Mouse (Mus musculus): ENCODE data around the gene Macrod2.

Macrod2 gene

GRCm38 (mm10) chr2:141505451-141505850, 1110.3 kb downstream of the Macrod2 start:
- no peak for DNase-seq (ENCODE audit: low spot score)

- DNase-seq (ENCODE audit: low spot score): no peak
Observed at GRCm38 (mm10) chr2:141507929-141508897, 1113.1 kb downstream of the Macrod2 start.

GRCm38 (mm10) chr2:141514976-141515375, 1119.9 kb downstream of the Macrod2 start:
- DNase-seq (ENCODE audit: low spot score): no peak

GRCm38 (mm10) chr2:141522081-141522480, 1127.0 kb downstream of the Macrod2 start:
- DNase-seq (ENCODE audit: low spot score): no peak

GRCm38 (mm10) chr2:141545877-141546276, 1150.8 kb downstream of the Macrod2 start:
- DNase-seq (ENCODE audit: low spot score): no peak

- DNase-seq (ENCODE audit: low spot score): no peak
Observed at GRCm38 (mm10) chr2:141551701-141552100, 1156.6 kb downstream of the Macrod2 start.

- DNase-seq (ENCODE audit: low spot score): no peak
Observed at GRCm38 (mm10) chr2:141556747-141557146, 1161.6 kb downstream of the Macrod2 start.

GRCm38 (mm10) chr2:141558242-141558827, 1163.2 kb downstream of the Macrod2 start:
- DNase-seq (ENCODE audit: low spot score): no peak

- no peak for DNase-seq (ENCODE audit: low spot score)
Observed at GRCm38 (mm10) chr2:141565986-141566385, 1170.9 kb downstream of the Macrod2 start.

GRCm38 (mm10) chr2:141571360-141571759, 1176.3 kb downstream of the Macrod2 start:
- no peak for DNase-seq (ENCODE audit: low spot score)

- DNase-seq (ENCODE audit: low spot score): no peak
Observed at GRCm38 (mm10) chr2:141578206-141578605, 1183.1 kb downstream of the Macrod2 start.

- DNase-seq (ENCODE audit: low spot score): no peak
Observed at GRCm38 (mm10) chr2:141582431-141582830, 1187.3 kb downstream of the Macrod2 start.

GRCm38 (mm10) chr2:141582933-141583332, 1187.8 kb downstream of the Macrod2 start:
- DNase-seq (ENCODE audit: low spot score): no peak

- DNase-seq (ENCODE audit: low spot score): no peak
Observed at GRCm38 (mm10) chr2:141587290-141587689, 1192.2 kb downstream of the Macrod2 start.

GRCm38 (mm10) chr2:141591326-141591725, 1196.2 kb downstream of the Macrod2 start:
- no peak for DNase-seq (ENCODE audit: low spot score)

- DNase-seq (ENCODE audit: low spot score): no peak
Observed at GRCm38 (mm10) chr2:141594811-141595210, 1199.7 kb downstream of the Macrod2 start.

GRCm38 (mm10) chr2:141617721-141618120, 1222.6 kb downstream of the Macrod2 start:
- DNase-seq (ENCODE audit: low spot score): no peak

GRCm38 (mm10) chr2:141618257-141618656, 1223.1 kb downstream of the Macrod2 start:
- DNase-seq (ENCODE audit: low spot score): no peak

GRCm38 (mm10) chr2:141664051-141664450, 1268.9 kb downstream of the Macrod2 start:
- DNase-seq (ENCODE audit: low spot score): no peak

GRCm38 (mm10) chr2:141672814-141673213, 1277.7 kb downstream of the Macrod2 start:
- DNase-seq (ENCODE audit: low spot score): no peak

GRCm38 (mm10) chr2:141673405-141673804, 1278.3 kb downstream of the Macrod2 start:
- DNase-seq (ENCODE audit: low spot score): no peak

- DNase-seq (ENCODE audit: low spot score): no peak
Observed at GRCm38 (mm10) chr2:141697541-141697940, 1302.4 kb downstream of the Macrod2 start.

- no peak for DNase-seq (ENCODE audit: low spot score)
Observed at GRCm38 (mm10) chr2:141698320-141698719, 1303.2 kb downstream of the Macrod2 start.

Measured in lung, postnatal 25 days (tissue).